Mouse (Mus musculus) hindbrain, embryonic 10.5 days (tissue): ENCODE measurements around the gene Me3. TPM values are rescaled to one million over a fixed set of nuclear protein-coding genes. Genes with fewer than 3 reads are reported as not detected.

Experiments
- DNase-seq: peaks from one replicate; pipeline ENCODE4 v3.0.0-alpha.2; 2017; ENCODE audit warnings: low spot score
- H3K27ac ChIP-seq: fragments of 300-500 bp; sonication (generic); 2 replicates; pipeline ENCODE4 v1.5.1; 2016; ENCODE audit warnings: mild to moderate bottlenecking, moderate library complexity
- H3K27me3 ChIP-seq: fragments of 300-500 bp; sonication (generic); 2 replicates; pipeline ENCODE4 v1.6.1; 2016; ENCODE audit warnings: mild to moderate bottlenecking; ENCODE audit not compliant: poor library complexity, insufficient read depth, severe bottlenecking
- H3K36me3 ChIP-seq: fragments of 300-500 bp; sonication (generic); 2 replicates; pipeline ENCODE4 v1.6.1; 2016; ENCODE audit warnings: mild to moderate bottlenecking, moderate library complexity
- H3K4me1 ChIP-seq: fragments of 300-500 bp; sonication (generic); replicated peaks from 2 replicates; pipeline ENCODE4 v1.6.1; 2016; ENCODE audit warnings: mild to moderate bottlenecking
- H3K4me3 ChIP-seq: fragments of 300-500 bp; sonication (generic); 2 replicates; pipeline ENCODE4 v1.5.1; 2016; ENCODE audit warnings: mild to moderate bottlenecking, moderate library complexity
- H3K9me3 ChIP-seq: fragments of 300-500 bp; sonication (generic); 2 replicates; pipeline ENCODE4 v1.6.1; 2016; ENCODE audit warnings: mild to moderate bottlenecking, moderate library complexity
- WGBS: fragments of 180-500 bp; shearing (Covaris S2); methylation state at CpG from one replicate; pipeline ENCODE4 v1.1.7; 2016; 5-methylcytosine and 5-hydroxymethylcytosine counted together
- polyA plus RNA-seq: library from polyadenylated mRNA; unstranded; fragments of >200 nt; fragmentation: Nextera tagmentation; extraction: Ambion mirVana; gene quantifications from 2 replicates; pipeline ENCODE4 v1.2.1, GENCODE M21; 2016

Gene Me3
- polyA plus RNA-seq, 1 experiment from 2014 or later = 3.3 TPM

GRCm38 (mm10) chr7:89629914-89630313 lies 2.3 kb upstream of the Me3 start:
- Histone ChIP-seq H3K4me3 (no peak overlapping the region), H3K4me1 (peaks cover 45% of the 10 kb centered on the region), H3K27ac (peak overlapping the region; percentile 56; the same call in 1 of the 2 replicates), H3K9me3 (no peaks in the 10 kb centered on the region), H3K36me3 (no peaks in the 10 kb centered on the region), H3K27me3 (peaks cover 26% of the 10 kb centered on the region)
- DNase-seq = no peak
- 87% methylated on average over 3 of the region's 3 CpGs for WGBS

GRCm38 (mm10) chr7:89630796-89631195 lies 1.4 kb upstream of the Me3 start:
- no peaks in the 10 kb centered on the region for H3K9me3 ChIP-seq
- DNase-seq = no peak
- peaks cover 28% of the 10 kb centered on the region for H3K27me3 ChIP-seq
- H3K36me3 ChIP-seq = no peaks in the 10 kb centered on the region
- WGBS = 63% methylated on average over 3 of the region's 3 CpGs
- H3K27ac ChIP-seq = no peak overlapping the region
- H3K4me1 ChIP-seq = peaks cover 45% of the 10 kb centered on the region
- no peak overlapping the region for H3K4me3 ChIP-seq

- no peaks in the 10 kb centered on the region for H3K9me3 ChIP-seq
- no peak overlapping the region for H3K4me3 ChIP-seq
- H3K27me3 ChIP-seq = no peaks in the 10 kb centered on the region
- no peak overlapping the region for H3K27ac ChIP-seq
- DNase-seq = no peak
- peaks cover 7% of the 10 kb centered on the region; the same call in 1 of the 2 replicates for H3K4me1 ChIP-seq
- 94% methylated on average over 6 of the region's 6 CpGs for WGBS
- H3K36me3 ChIP-seq = no peaks in the 10 kb centered on the region
These were observed 8.3 kb downstream of the Me3 start for GRCm38 (mm10) chr7:89640533-89640932.

GRCm38 (mm10) chr7:89640944-89641661 lies 8.9 kb downstream of the Me3 start:
- Histone ChIP-seq H3K27ac (no peak overlapping the region), H3K9me3 (no peaks in the 10 kb centered on the region), H3K27me3 (no peaks in the 10 kb centered on the region), H3K36me3 (no peaks in the 10 kb centered on the region), H3K4me3 (no peak overlapping the region), H3K4me1 (peaks cover 7% of the 10 kb centered on the region; the same call in 1 of the 2 replicates)
- 86% methylated on average over 8 of the region's 8 CpGs for WGBS
- DNase-seq = no peak

- H3K27me3 ChIP-seq = no peaks in the 10 kb centered on the region
- 77% methylated on average over 3 of the region's 3 CpGs for WGBS
These were observed 12.8 kb downstream of the Me3 start for GRCm38 (mm10) chr7:89645015-89645414.

GRCm38 (mm10) chr7:89647864-89648263 lies 15.7 kb downstream of the Me3 start:
- Histone ChIP-seq H3K27me3 (no peaks in the 10 kb centered on the region), H3K27ac (no peak overlapping the region), H3K9me3 (no peaks in the 10 kb centered on the region), H3K4me1 (no peaks in the 10 kb centered on the region), H3K36me3 (no peaks in the 10 kb centered on the region), H3K4me3 (no peak overlapping the region)
- DNase-seq = no peak

More at GRCm38 (mm10) chr7:89645015-89645414, 12.8 kb downstream of the Me3 start:
- Histone ChIP-seq H3K27ac (no peak overlapping the region), H3K4me3 (no peak overlapping the region), H3K4me1 (no peaks in the 10 kb centered on the region), H3K36me3 (no peaks in the 10 kb centered on the region), H3K9me3 (no peaks in the 10 kb centered on the region)
- DNase-seq = no peak

GRCm38 (mm10) chr7:89657183-89657582 lies 25.0 kb downstream of the Me3 start:
- no peaks in the 10 kb centered on the region for H3K36me3 ChIP-seq
- H3K27me3 ChIP-seq = no peaks in the 10 kb centered on the region
- DNase-seq = no peak
- H3K4me1 ChIP-seq = peaks cover 15% of the 10 kb centered on the region
- no peaks in the 10 kb centered on the region for H3K9me3 ChIP-seq
- 79% methylated on average over 9 of the region's 9 CpGs for whole genome bisulfite sequencing
- H3K27ac ChIP-seq = peak overlapping the region; percentile 13; the same call in 1 of the 2 replicates
- H3K4me3 ChIP-seq = no peak overlapping the region

GRCm38 (mm10) chr7:89657692-89658212 lies 25.6 kb downstream of the Me3 start:
- Histone ChIP-seq H3K27me3 (no peaks in the 10 kb centered on the region), H3K27ac (no peak overlapping the region), H3K4me3 (no peak overlapping the region), H3K4me1 (peaks cover 17% of the 10 kb centered on the region), H3K9me3 (no peaks in the 10 kb centered on the region), H3K36me3 (no peaks in the 10 kb centered on the region)
- WGBS = 48% methylated on average over 7 of the region's 7 CpGs
- peak; percentile 35 for DNase-seq

GRCm38 (mm10) chr7:89664197-89664596 lies 32.0 kb downstream of the Me3 start:
- Histone ChIP-seq H3K9me3 (no peaks in the 10 kb centered on the region), H3K4me3 (no peak overlapping the region), H3K36me3 (no peaks in the 10 kb centered on the region), H3K27me3 (no peaks in the 10 kb centered on the region), H3K4me1 (peaks cover 12% of the 10 kb centered on the region; the same call in 1 of the 2 replicates), H3K27ac (no peak overlapping the region)
- 75% methylated on average over 5 of the region's 5 CpGs for WGBS
- no peak for DNase-seq

GRCm38 (mm10) chr7:89666361-89666760 lies 34.2 kb downstream of the Me3 start:
- Histone ChIP-seq H3K27me3 (no peaks in the 10 kb centered on the region), H3K4me1 (peaks cover 7% of the 10 kb centered on the region; the same call in 1 of the 2 replicates), H3K4me3 (no peak overlapping the region), H3K9me3 (no peaks in the 10 kb centered on the region), H3K36me3 (no peaks in the 10 kb centered on the region), H3K27ac (no peak overlapping the region)
- no peak for DNase-seq
- 84% methylated on average over 3 of the region's 3 CpGs for WGBS

- no peaks in the 10 kb centered on the region for H3K36me3 ChIP-seq
- no peaks in the 10 kb centered on the region for H3K9me3 ChIP-seq
- no peaks in the 10 kb centered on the region for H3K27me3 ChIP-seq
- 88% methylated on average over 4 of the region's 4 CpGs for WGBS
- H3K27ac ChIP-seq = no peak overlapping the region
- DNase-seq = no peak
- H3K4me1 ChIP-seq = 0 out of 2 replicates have a peak, but pooled peaks cover 4% of the 10 kb centered on the region
- H3K4me3 ChIP-seq = no peak overlapping the region
These were observed 35.4 kb downstream of the Me3 start for GRCm38 (mm10) chr7:89667570-89667969.

GRCm38 (mm10) chr7:89669461-89669860 lies 37.3 kb downstream of the Me3 start:
- H3K4me3 ChIP-seq = no peak overlapping the region
- H3K36me3 ChIP-seq = no peaks in the 10 kb centered on the region
- DNase-seq = no peak
- no peaks in the 10 kb centered on the region for H3K27me3 ChIP-seq
- 78% methylated on average over 6 of the region's 6 CpGs for WGBS
- H3K9me3 ChIP-seq = no peaks in the 10 kb centered on the region
- H3K27ac ChIP-seq = no peak overlapping the region
- 0 out of 2 replicates have a peak, but pooled peaks cover 4% of the 10 kb centered on the region for H3K4me1 ChIP-seq

- DNase-seq = no peak
- Histone ChIP-seq H3K27me3 (no peaks in the 10 kb centered on the region), H3K27ac (no peak overlapping the region), H3K9me3 (no peaks in the 10 kb centered on the region), H3K36me3 (no peaks in the 10 kb centered on the region), H3K4me1 (0 out of 2 replicates have a peak, but pooled peaks cover 4% of the 10 kb centered on the region), H3K4me3 (no peak overlapping the region)
- WGBS = 93% methylated on average over 6 of the region's 6 CpGs
These were observed 39.1 kb downstream of the Me3 start for GRCm38 (mm10) chr7:89671104-89671831.
